Mouse (Mus musculus): ENCODE measurements around the gene Ubl7. TPM values are rescaled to one million over a fixed set of nuclear protein-coding genes. Genes with fewer than 3 reads are reported as not detected.

Gene Ubl7
- polyA plus RNA-seq, 1 experiment from 2014 or later, result 115 TPM

GRCm38 (mm10) chr9:57901197-57901596 is 9.6 kb upstream of the Ubl7 start:
- Histone ChIP-seq H3K9me3 (replicated peaks; ENCODE audit: control insufficient read depth, low read length) (no peaks in the 10 kb centered on the region), H3K4me2 (ENCODE audit: low read depth, low read length) (no peak overlapping the region), H3K9ac (replicated peaks; ENCODE audit: low read length) (no peak overlapping the region), H3K36me3 (replicated peaks; ENCODE audit: control insufficient read depth, insufficient read depth, low read depth, low read length) (no peaks in the 10 kb centered on the region), H3K27me3 (ENCODE audit: control insufficient read depth, insufficient read depth, low read length) (no peaks in the 10 kb centered on the region), H3K27ac (replicated peaks; ENCODE audit: low read depth, low read length) (no peak overlapping the region), H3K4me3 (ENCODE audit: low read depth, low read length) (no peak overlapping the region), H3K4me1 (ENCODE audit: control insufficient read depth, insufficient read depth, low read length) (no peaks in the 10 kb centered on the region)
- ATAC-seq (replicated peaks; ENCODE audit: insufficient number of reproducible peaks, low FRiP score, low TSS enrichment, low read depth) (no peak), DNase-seq (ENCODE audit: low spot score) (no peak)
- WGBS, result 41% methylated on average over 9 of the region's 9 CpGs

- Histone ChIP-seq H3K9me3 (replicated peaks; ENCODE audit: control insufficient read depth, low read length) (no peaks in the 10 kb centered on the region), H3K4me3 (ENCODE audit: low read depth, low read length) (no peak overlapping the region), H3K9ac (replicated peaks; ENCODE audit: low read length) (no peak overlapping the region), H3K36me3 (replicated peaks; ENCODE audit: control insufficient read depth, insufficient read depth, low read depth, low read length) (no peaks in the 10 kb centered on the region), H3K27ac (replicated peaks; ENCODE audit: low read depth, low read length) (no peak overlapping the region), H3K4me1 (ENCODE audit: control insufficient read depth, insufficient read depth, low read length) (no peaks in the 10 kb centered on the region), H3K27me3 (ENCODE audit: control insufficient read depth, insufficient read depth, low read length) (no peaks in the 10 kb centered on the region), H3K4me2 (ENCODE audit: low read depth, low read length) (no peak overlapping the region)
- 78% methylated on average over 3 of the region's 3 CpGs for WGBS
- DNase-seq (ENCODE audit: low spot score), result no peak
- ATAC-seq (replicated peaks; ENCODE audit: insufficient number of reproducible peaks, low FRiP score, low TSS enrichment, low read depth), result no peak
Observed at GRCm38 (mm10) chr9:57901601-57902000, 9.2 kb upstream of the Ubl7 start.

GRCm38 (mm10) chr9:57902132-57902531 is 8.6 kb upstream of the Ubl7 start:
- Histone ChIP-seq H3K4me1 (ENCODE audit: control insufficient read depth, insufficient read depth, low read length) (no peaks in the 10 kb centered on the region), H3K36me3 (replicated peaks; ENCODE audit: control insufficient read depth, insufficient read depth, low read depth, low read length) (no peaks in the 10 kb centered on the region), H3K9ac (replicated peaks; ENCODE audit: low read length) (no peak overlapping the region), H3K4me2 (ENCODE audit: low read depth, low read length) (no peak overlapping the region), H3K4me3 (ENCODE audit: low read depth, low read length) (no peak overlapping the region), H3K27me3 (ENCODE audit: control insufficient read depth, insufficient read depth, low read length) (no peaks in the 10 kb centered on the region), H3K27ac (replicated peaks; ENCODE audit: low read depth, low read length) (no peak overlapping the region), H3K9me3 (replicated peaks; ENCODE audit: control insufficient read depth, low read length) (no peaks in the 10 kb centered on the region)
- DNase-seq (ENCODE audit: low spot score) (no peak), ATAC-seq (replicated peaks; ENCODE audit: insufficient number of reproducible peaks, low FRiP score, low TSS enrichment, low read depth) (no peak)
- WGBS, result 59% methylated on average over 4 of the region's 4 CpGs

- Histone ChIP-seq H3K4me2 (ENCODE audit: low read depth, low read length) (no peak overlapping the region), H3K27me3 (ENCODE audit: control insufficient read depth, insufficient read depth, low read length) (no peaks in the 10 kb centered on the region), H3K36me3 (replicated peaks; ENCODE audit: control insufficient read depth, insufficient read depth, low read depth, low read length) (no peaks in the 10 kb centered on the region), H3K4me3 (ENCODE audit: low read depth, low read length) (no peak overlapping the region), H3K4me1 (ENCODE audit: control insufficient read depth, insufficient read depth, low read length) (no peaks in the 10 kb centered on the region), H3K27ac (replicated peaks; ENCODE audit: low read depth, low read length) (no peak overlapping the region), H3K9ac (replicated peaks; ENCODE audit: low read length) (no peak overlapping the region), H3K9me3 (replicated peaks; ENCODE audit: control insufficient read depth, low read length) (no peaks in the 10 kb centered on the region)
- ATAC-seq (replicated peaks; ENCODE audit: insufficient number of reproducible peaks, low FRiP score, low TSS enrichment, low read depth) (no peak), DNase-seq (ENCODE audit: low spot score) (no peak)
- 78% methylated on average over 8 of the region's 8 CpGs for WGBS
Observed at GRCm38 (mm10) chr9:57903589-57904249, 7.1 kb upstream of the Ubl7 start.

GRCm38 (mm10) chr9:57904250-57904644 is 6.5 kb upstream of the Ubl7 start:
- Histone ChIP-seq H3K4me3 (ENCODE audit: low read depth, low read length) (no peak overlapping the region), H3K36me3 (replicated peaks; ENCODE audit: control insufficient read depth, insufficient read depth, low read depth, low read length) (no peaks in the 10 kb centered on the region), H3K9me3 (replicated peaks; ENCODE audit: control insufficient read depth, low read length) (no peaks in the 10 kb centered on the region), H3K9ac (replicated peaks; ENCODE audit: low read length) (no peak overlapping the region), H3K27me3 (ENCODE audit: control insufficient read depth, insufficient read depth, low read length) (no peaks in the 10 kb centered on the region), H3K4me2 (ENCODE audit: low read depth, low read length) (no peak overlapping the region), H3K27ac (replicated peaks; ENCODE audit: low read depth, low read length) (no peak overlapping the region), H3K4me1 (ENCODE audit: control insufficient read depth, insufficient read depth, low read length) (no peaks in the 10 kb centered on the region)
- 92% methylated on average over 5 of the region's 5 CpGs for WGBS
- no peak for DNase-seq (ENCODE audit: low spot score)
- ATAC-seq (replicated peaks; ENCODE audit: insufficient number of reproducible peaks, low FRiP score, low TSS enrichment, low read depth), result no peak

- Histone ChIP-seq H3K36me3 (replicated peaks; ENCODE audit: control insufficient read depth, insufficient read depth, low read depth, low read length) (no peaks in the 10 kb centered on the region), H3K9me3 (replicated peaks; ENCODE audit: control insufficient read depth, low read length) (no peaks in the 10 kb centered on the region), H3K27ac (replicated peaks; ENCODE audit: low read depth, low read length) (no peak overlapping the region), H3K4me1 (ENCODE audit: control insufficient read depth, insufficient read depth, low read length) (no peaks in the 10 kb centered on the region), H3K4me3 (ENCODE audit: low read depth, low read length) (no peak overlapping the region), H3K4me2 (ENCODE audit: low read depth, low read length) (no peak overlapping the region), H3K9ac (replicated peaks; ENCODE audit: low read length) (no peak overlapping the region), H3K27me3 (ENCODE audit: control insufficient read depth, insufficient read depth, low read length) (no peaks in the 10 kb centered on the region)
- 84% methylated on average over 6 of the region's 6 CpGs for WGBS
- ATAC-seq (replicated peaks; ENCODE audit: insufficient number of reproducible peaks, low FRiP score, low TSS enrichment, low read depth) (no peak), DNase-seq (ENCODE audit: low spot score) (no peak)
Observed at GRCm38 (mm10) chr9:57907206-57907605, 3.6 kb upstream of the Ubl7 start.

GRCm38 (mm10) chr9:57912571-57912970 is 1.8 kb downstream of the Ubl7 start:
- Histone ChIP-seq H3K27ac (replicated peaks; ENCODE audit: low read depth, low read length) (no peak overlapping the region), H3K4me1 (ENCODE audit: control insufficient read depth, insufficient read depth, low read length) (no peaks in the 10 kb centered on the region), H3K36me3 (replicated peaks; ENCODE audit: control insufficient read depth, insufficient read depth, low read depth, low read length) (no peaks in the 10 kb centered on the region), H3K4me3 (ENCODE audit: low read depth, low read length) (no peak overlapping the region), H3K9me3 (replicated peaks; ENCODE audit: control insufficient read depth, low read length) (no peaks in the 10 kb centered on the region), H3K4me2 (ENCODE audit: low read depth, low read length) (no peak overlapping the region), H3K9ac (replicated peaks; ENCODE audit: low read length) (no peak overlapping the region), H3K27me3 (ENCODE audit: control insufficient read depth, insufficient read depth, low read length) (no peaks in the 10 kb centered on the region)
- DNase-seq (ENCODE audit: low spot score) (no peak), ATAC-seq (replicated peaks; ENCODE audit: insufficient number of reproducible peaks, low FRiP score, low TSS enrichment, low read depth) (no peak)
- WGBS, result 77% methylated on average over 5 of the region's 5 CpGs

GRCm38 (mm10) chr9:57921491-57922060 is 10.8 kb downstream of the Ubl7 start:
- DNase-seq (ENCODE audit: low spot score), result no peak
- H3K9ac ChIP-seq (replicated peaks; ENCODE audit: low read length), result no peak overlapping the region
- H3K4me2 ChIP-seq (ENCODE audit: low read depth, low read length), result no peak overlapping the region
- H3K4me1 ChIP-seq (ENCODE audit: control insufficient read depth, insufficient read depth, low read length), result no peaks in the 10 kb centered on the region
- no peaks in the 10 kb centered on the region for H3K27me3 ChIP-seq (ENCODE audit: control insufficient read depth, insufficient read depth, low read length)
- H3K27ac ChIP-seq (replicated peaks; ENCODE audit: low read depth, low read length), result no peak overlapping the region
- WGBS, result 91% methylated on average over 9 of the region's 9 CpGs
- no peak overlapping the region for H3K4me3 ChIP-seq (ENCODE audit: low read depth, low read length)
- H3K36me3 ChIP-seq (replicated peaks; ENCODE audit: control insufficient read depth, insufficient read depth, low read depth, low read length), result no peaks in the 10 kb centered on the region; the same call in 1 of the 2 replicates
- H3K9me3 ChIP-seq (replicated peaks; ENCODE audit: control insufficient read depth, low read length), result no peaks in the 10 kb centered on the region
- no peak for ATAC-seq (replicated peaks; ENCODE audit: insufficient number of reproducible peaks, low FRiP score, low TSS enrichment, low read depth)
